Mouse (Mus musculus) midbrain, embryonic 11.5 days (tissue): ENCODE data around the gene Psmd1. TPM values are rescaled to one million over a fixed set of nuclear protein-coding genes. Genes with fewer than 3 reads are reported as not detected.

Source experiments
- ATAC-seq: fragments of 200-750 bp; cut with Nextera tagmentation; 2 replicates; pipeline ENCODE4 v1.8.0; 2017; ENCODE audit warnings: moderate TSS enrichment, moderate library complexity; ENCODE audit not compliant: low FRiP score
- DNase-seq: peaks from one replicate; pipeline ENCODE4 v3.0.0; 2015; ENCODE audit warnings: low spot score; ENCODE audit errors: missing footprints
- H3K27ac ChIP-seq: fragments of 300-500 bp; sonication (generic); 2 replicates; pipeline ENCODE4 v1.5.1; 2014; ENCODE audit warnings: low read depth, low read length
- H3K27me3 ChIP-seq: fragments of 300-500 bp; sonication (generic); 2 replicates; pipeline ENCODE4 v1.6.1; 2014; ENCODE audit warnings: mild to moderate bottlenecking, low read length, moderate library complexity, mixed read lengths; ENCODE audit not compliant: control insufficient read depth, insufficient read depth
- H3K36me3 ChIP-seq: fragments of 300-500 bp; sonication (generic); 2 replicates; pipeline ENCODE4 v1.6.1; 2014; ENCODE audit warnings: mild to moderate bottlenecking, low read length, moderate library complexity, mixed read lengths; ENCODE audit not compliant: control insufficient read depth, insufficient read depth
- H3K4me1 ChIP-seq: fragments of 300-500 bp; sonication (generic); 2 replicates; pipeline ENCODE4 v1.6.1; 2014; ENCODE audit warnings: low read length; ENCODE audit not compliant: control insufficient read depth, insufficient read depth
- H3K4me2 ChIP-seq: fragments of 300-500 bp; sonication (generic); 2 replicates; pipeline ENCODE4 v1.6.1; 2014; ENCODE audit warnings: mild to moderate bottlenecking, moderate library complexity
- H3K4me3 ChIP-seq: fragments of 300-500 bp; sonication (generic); 2 replicates; pipeline ENCODE4 v1.5.1; 2014; ENCODE audit warnings: low read depth, low read length
- H3K9ac ChIP-seq: fragments of 300-500 bp; sonication (generic); 2 replicates; pipeline ENCODE4 v1.6.1; 2014; ENCODE audit warnings: low read length
- H3K9me3 ChIP-seq: fragments of 300-500 bp; sonication (generic); 2 replicates; pipeline ENCODE4 v1.6.1; 2016; ENCODE audit warnings: low read length; ENCODE audit not compliant: control insufficient read depth
- WGBS: fragments of 180-500 bp; shearing (Covaris S2); extraction: QIAGEN DNeasy Blood & Tissue Kit; methylation state at CpG from one replicate; pipeline ENCODE4 v1.1.7; 2014; 5-methylcytosine and 5-hydroxymethylcytosine counted together
- polyA plus RNA-seq: library from polyadenylated mRNA; unstranded; fragments of >200 nt; fragmentation: Nextera tagmentation; extraction: Ambion mirVana; gene quantifications from 2 replicates; pipeline ENCODE4 v1.2.1, GENCODE M21; 2014

Gene Psmd1
- polyA plus RNA-seq, 1 experiment from 2014 or later = 238 TPM

- 98% methylated on average over 5 of the region's 5 CpGs for WGBS
- peaks cover 9% of the 10 kb centered on the region; the same call in 1 of the 2 replicates for H3K36me3 ChIP-seq
Measured at GRCm38 (mm10) chr1:86161061-86161460, 96.9 kb downstream of the Psmd1 start.

GRCm38 (mm10) chr1:86174602-86175001 lies 110.4 kb downstream of the Psmd1 start:
- H3K4me1 ChIP-seq = no peaks in the 10 kb centered on the region
- H3K4me2 ChIP-seq = no peak overlapping the region
- no peak overlapping the region for H3K9ac ChIP-seq
- 94% methylated on average over 5 of the region's 5 CpGs for WGBS
- H3K4me3 ChIP-seq = no peak overlapping the region
- no peak for ATAC-seq
- peaks cover 3% of the 10 kb centered on the region for H3K36me3 ChIP-seq
- H3K27me3 ChIP-seq = no peaks in the 10 kb centered on the region
- DNase-seq = no peak
- no peaks in the 10 kb centered on the region for H3K9me3 ChIP-seq
- no peak overlapping the region for H3K27ac ChIP-seq

More at GRCm38 (mm10) chr1:86161061-86161460, 96.9 kb downstream of the Psmd1 start:
- Histone ChIP-seq H3K4me3 (no peak overlapping the region), H3K9me3 (no peaks in the 10 kb centered on the region), H3K27ac (no peak overlapping the region), H3K4me2 (no peak overlapping the region), H3K27me3 (no peaks in the 10 kb centered on the region), H3K9ac (no peak overlapping the region), H3K4me1 (no peaks in the 10 kb centered on the region)
- ATAC-seq (no peak), DNase-seq (no peak)

GRCm38 (mm10) chr1:86176066-86176465 lies 111.9 kb downstream of the Psmd1 start:
- H3K36me3 ChIP-seq = peaks cover 3% of the 10 kb centered on the region
- 91% methylated on average over 2 of the region's 2 CpGs for WGBS

GRCm38 (mm10) chr1:86178462-86179253 lies 114.5 kb downstream of the Psmd1 start:
- WGBS = 47% methylated on average over 7 of the region's 7 CpGs
- no peak overlapping the region for H3K9ac ChIP-seq
- ATAC-seq (peak; percentile 75), DNase-seq (peak; percentile 93)
- H3K4me2 ChIP-seq = no peak overlapping the region
- no peak overlapping the region for H3K27ac ChIP-seq
- no peaks in the 10 kb centered on the region for H3K27me3 ChIP-seq
- H3K4me3 ChIP-seq = no peak overlapping the region
- H3K4me1 ChIP-seq = no peaks in the 10 kb centered on the region
- no peaks in the 10 kb centered on the region for H3K9me3 ChIP-seq
- H3K36me3 ChIP-seq = no peaks in the 10 kb centered on the region; the same call in 1 of the 2 replicates

More at GRCm38 (mm10) chr1:86176066-86176465, 111.9 kb downstream of the Psmd1 start:
- no peak overlapping the region for H3K4me2 ChIP-seq
- no peak overlapping the region for H3K9ac ChIP-seq
- H3K27ac ChIP-seq = no peak overlapping the region
- no peaks in the 10 kb centered on the region for H3K27me3 ChIP-seq
- ATAC-seq = no peak
- no peaks in the 10 kb centered on the region for H3K4me1 ChIP-seq
- DNase-seq = no peak
- H3K4me3 ChIP-seq = no peak overlapping the region
- H3K9me3 ChIP-seq = no peaks in the 10 kb centered on the region

- Histone ChIP-seq H3K4me1 (no peaks in the 10 kb centered on the region), H3K9me3 (no peaks in the 10 kb centered on the region), H3K4me2 (no peak overlapping the region), H3K27ac (no peak overlapping the region), H3K27me3 (no peaks in the 10 kb centered on the region), H3K9ac (no peak overlapping the region), H3K4me3 (no peak overlapping the region), H3K36me3 (no peaks in the 10 kb centered on the region)
- ATAC-seq = no peak
- WGBS = 83% methylated on average over 5 of the region's 5 CpGs
- DNase-seq = no peak
Measured at GRCm38 (mm10) chr1:86182004-86182709, 118.0 kb downstream of the Psmd1 start.

- no peak for ATAC-seq
- no peaks in the 10 kb centered on the region for H3K36me3 ChIP-seq
Measured at GRCm38 (mm10) chr1:86183577-86184263, 119.5 kb downstream of the Psmd1 start.

GRCm38 (mm10) chr1:86186762-86187161 lies 122.6 kb downstream of the Psmd1 start:
- DNase-seq (no peak), ATAC-seq (no peak)
- Histone ChIP-seq H3K4me2 (no peak overlapping the region), H3K9me3 (no peaks in the 10 kb centered on the region), H3K27ac (no peak overlapping the region), H3K36me3 (no peaks in the 10 kb centered on the region), H3K4me1 (no peaks in the 10 kb centered on the region), H3K27me3 (no peaks in the 10 kb centered on the region), H3K9ac (no peak overlapping the region), H3K4me3 (no peak overlapping the region)
- WGBS = 85% methylated on average over 7 of the region's 7 CpGs

More at GRCm38 (mm10) chr1:86183577-86184263, 119.5 kb downstream of the Psmd1 start:
- Histone ChIP-seq H3K4me1 (no peaks in the 10 kb centered on the region), H3K4me3 (no peak overlapping the region), H3K27ac (no peak overlapping the region), H3K9ac (no peak overlapping the region), H3K4me2 (no peak overlapping the region), H3K27me3 (no peaks in the 10 kb centered on the region), H3K9me3 (no peaks in the 10 kb centered on the region)
- DNase-seq = no peak
- 88% methylated on average over 4 of the region's 4 CpGs for WGBS

- DNase-seq = no peak
- no peak overlapping the region for H3K9ac ChIP-seq
- H3K4me1 ChIP-seq = no peaks in the 10 kb centered on the region
- no peak overlapping the region for H3K4me2 ChIP-seq
- 67% methylated on average over 2 of the region's 2 CpGs for WGBS
- H3K36me3 ChIP-seq = no peaks in the 10 kb centered on the region
- H3K27ac ChIP-seq = no peak overlapping the region
- no peak for ATAC-seq
- H3K27me3 ChIP-seq = no peaks in the 10 kb centered on the region
- no peaks in the 10 kb centered on the region for H3K9me3 ChIP-seq
- no peak overlapping the region for H3K4me3 ChIP-seq
Measured at GRCm38 (mm10) chr1:86187856-86188255, 123.7 kb downstream of the Psmd1 start.

GRCm38 (mm10) chr1:86188271-86188670 lies 124.1 kb downstream of the Psmd1 start:
- H3K27ac ChIP-seq = no peak overlapping the region
- ATAC-seq (no peak), DNase-seq (no peak)
- H3K9me3 ChIP-seq = no peaks in the 10 kb centered on the region
- no peak overlapping the region for H3K9ac ChIP-seq
- H3K4me3 ChIP-seq = no peak overlapping the region
- no peaks in the 10 kb centered on the region for H3K4me1 ChIP-seq
- no peaks in the 10 kb centered on the region for H3K27me3 ChIP-seq
- H3K36me3 ChIP-seq = no peaks in the 10 kb centered on the region
- no peak overlapping the region for H3K4me2 ChIP-seq
- WGBS = 84% methylated on average over 2 of the region's 2 CpGs
